Mouse (Mus musculus) urinary bladder, postnatal 36 days (tissue): ENCODE measurements around the gene Hunk.

Experiments
- DNase-seq, 2 experiments: peaks; one replicate each; pipeline ENCODE4 v3.0.0; 2022; ENCODE audit warnings: low spot score in 2 of 2, mixed read lengths in 1 of 2

Gene Hunk

GRCm38 (mm10) chr16:90394761-90395160, 8.9 kb downstream of the Hunk start:
- no peak for DNase-seq

- DNase-seq: no peak
Measured at GRCm38 (mm10) chr16:90395996-90396556, 10.3 kb downstream of the Hunk start.

GRCm38 (mm10) chr16:90396882-90397281, 11.1 kb downstream of the Hunk start:
- DNase-seq: no peak

GRCm38 (mm10) chr16:90400314-90400713, 14.5 kb downstream of the Hunk start:
- DNase-seq: peak in 1 of 2 experiments; percentile 45

GRCm38 (mm10) chr16:90400906-90401666, 15.3 kb downstream of the Hunk start:
- DNase-seq: no peak

GRCm38 (mm10) chr16:90402292-90402691, 16.5 kb downstream of the Hunk start:
- DNase-seq: no peak

- no peak for DNase-seq
Measured at GRCm38 (mm10) chr16:90405195-90405594, 19.4 kb downstream of the Hunk start.

GRCm38 (mm10) chr16:90405599-90405998, 19.8 kb downstream of the Hunk start:
- no peak for DNase-seq

- DNase-seq: no peak
Measured at GRCm38 (mm10) chr16:90407541-90408289, 21.9 kb downstream of the Hunk start.

GRCm38 (mm10) chr16:90412096-90413082, 26.6 kb downstream of the Hunk start:
- DNase-seq: no peak

GRCm38 (mm10) chr16:90416621-90417020, 30.8 kb downstream of the Hunk start:
- DNase-seq: no peak

- DNase-seq: no peak
Measured at GRCm38 (mm10) chr16:90418661-90419060, 32.8 kb downstream of the Hunk start.

- DNase-seq: no peak
Measured at GRCm38 (mm10) chr16:90421145-90421544, 35.3 kb downstream of the Hunk start.

GRCm38 (mm10) chr16:90421551-90421950, 35.7 kb downstream of the Hunk start:
- no peak for DNase-seq

- no peak for DNase-seq
Measured at GRCm38 (mm10) chr16:90422108-90422529, 36.3 kb downstream of the Hunk start.

GRCm38 (mm10) chr16:90423898-90424297, 38.1 kb downstream of the Hunk start:
- no peak for DNase-seq

- no peak for DNase-seq
Measured at GRCm38 (mm10) chr16:90424391-90424790, 38.6 kb downstream of the Hunk start.

GRCm38 (mm10) chr16:90426234-90426633, 40.4 kb downstream of the Hunk start:
- DNase-seq: no peak

GRCm38 (mm10) chr16:90427838-90428630, 42.2 kb downstream of the Hunk start:
- no peak for DNase-seq

- DNase-seq: no peak
Measured at GRCm38 (mm10) chr16:90433551-90433950, 47.7 kb downstream of the Hunk start.

GRCm38 (mm10) chr16:90435231-90435630, 49.4 kb downstream of the Hunk start:
- DNase-seq: no peak
